Mouse (Mus musculus): ENCODE measurements at regions not wholly inside any gene's neighbourhood (a gene's known extent, or its start where the extent isn't known, plus 50 kb on each side); places are given as distances from the start of the nearest gene placed in this dataset.

GRCm38 (mm10) chr8:112093554-112093953, 78.7 kb upstream of the Gm6793 start:
- ATAC-seq (ENCODE audit: low FRiP score), result no peak
- peaks cover 3% of the 10 kb centered on the region; the same call in 1 of the 2 replicates for H3K4me1 ChIP-seq (replicated peaks; ENCODE audit: control insufficient read depth, insufficient read depth, low read length)
- DNase-seq (ENCODE audit: low spot score), result no peak
- H3K9me3 ChIP-seq (ENCODE audit: control insufficient read depth, low read length), result no peaks in the 10 kb centered on the region
- no peak overlapping the region for H3K27ac ChIP-seq (ENCODE audit: low read depth, low read length)
- 59% methylated on average over 7 of the region's 7 CpGs for WGBS
- no peaks in the 10 kb centered on the region for H3K36me3 ChIP-seq (ENCODE audit: control insufficient read depth, insufficient read depth, low read length)
- H3K4me2 ChIP-seq (replicated peaks; ENCODE audit: low read depth, low read length), result no peak overlapping the region
- H3K9ac ChIP-seq (ENCODE audit: low read depth, low read length), result no peak overlapping the region
- no peaks in the 10 kb centered on the region for H3K27me3 ChIP-seq (ENCODE audit: control insufficient read depth, insufficient read depth, low read length)
- H3K4me3 ChIP-seq (ENCODE audit: low read depth, low read length), result no peak overlapping the region

GRCm38 (mm10) chr8:112092831-112093230, 78.0 kb upstream of the Gm6793 start:
- WGBS, result 25% methylated on average over 3 of the region's 3 CpGs
- Histone ChIP-seq H3K4me1 (replicated peaks; ENCODE audit: control insufficient read depth, insufficient read depth, low read length) (no peaks in the 10 kb centered on the region; the same call in 1 of the 2 replicates), H3K27ac (ENCODE audit: low read depth, low read length) (no peak overlapping the region), H3K36me3 (ENCODE audit: control insufficient read depth, insufficient read depth, low read length) (no peaks in the 10 kb centered on the region), H3K9me3 (ENCODE audit: control insufficient read depth, low read length) (no peaks in the 10 kb centered on the region), H3K4me3 (ENCODE audit: low read depth, low read length) (no peak overlapping the region), H3K27me3 (ENCODE audit: control insufficient read depth, insufficient read depth, low read length) (no peaks in the 10 kb centered on the region), H3K4me2 (replicated peaks; ENCODE audit: low read depth, low read length) (no peak overlapping the region), H3K9ac (ENCODE audit: low read depth, low read length) (no peak overlapping the region)
- ATAC-seq (ENCODE audit: low FRiP score) (no peak), DNase-seq (ENCODE audit: low spot score) (no peak)

- H3K36me3 ChIP-seq (ENCODE audit: control insufficient read depth, insufficient read depth, low read length), result no peaks in the 10 kb centered on the region
- no peak overlapping the region for H3K4me3 ChIP-seq (ENCODE audit: low read depth, low read length)
- DNase-seq (ENCODE audit: low spot score), result no peak
- H3K4me2 ChIP-seq (replicated peaks; ENCODE audit: low read depth, low read length), result no peak overlapping the region
- H3K27ac ChIP-seq (ENCODE audit: low read depth, low read length), result no peak overlapping the region
- WGBS, result 86% methylated on average over 10 of the region's 10 CpGs
- no peaks in the 10 kb centered on the region for H3K4me1 ChIP-seq (replicated peaks; ENCODE audit: control insufficient read depth, insufficient read depth, low read length)
- ATAC-seq (ENCODE audit: low FRiP score), result no peak
- H3K9me3 ChIP-seq (ENCODE audit: control insufficient read depth, low read length), result no peaks in the 10 kb centered on the region
- H3K27me3 ChIP-seq (ENCODE audit: control insufficient read depth, insufficient read depth, low read length), result no peaks in the 10 kb centered on the region
- no peak overlapping the region for H3K9ac ChIP-seq (ENCODE audit: low read depth, low read length)
Observed at GRCm38 (mm10) chr8:112078621-112079020, 63.8 kb upstream of the Gm6793 start.

- WGBS, result 85% methylated on average over 14 of the region's 14 CpGs
- Histone ChIP-seq H3K36me3 (ENCODE audit: control insufficient read depth, insufficient read depth, low read length) (no peaks in the 10 kb centered on the region), H3K9ac (ENCODE audit: low read depth, low read length) (no peak overlapping the region), H3K4me3 (ENCODE audit: low read depth, low read length) (no peak overlapping the region), H3K4me1 (replicated peaks; ENCODE audit: control insufficient read depth, insufficient read depth, low read length) (no peaks in the 10 kb centered on the region), H3K4me2 (replicated peaks; ENCODE audit: low read depth, low read length) (no peak overlapping the region), H3K9me3 (ENCODE audit: control insufficient read depth, low read length) (no peaks in the 10 kb centered on the region), H3K27me3 (ENCODE audit: control insufficient read depth, insufficient read depth, low read length) (no peaks in the 10 kb centered on the region), H3K27ac (ENCODE audit: low read depth, low read length) (no peak overlapping the region)
- no peak for ATAC-seq (ENCODE audit: low FRiP score)
- no peak for DNase-seq (ENCODE audit: low spot score)
Observed at GRCm38 (mm10) chr8:112072205-112072604, 57.4 kb upstream of the Gm6793 start.

GRCm38 (mm10) chr8:112070251-112070650, 55.4 kb upstream of the Gm6793 start:
- ATAC-seq (ENCODE audit: low FRiP score) (no peak), DNase-seq (ENCODE audit: low spot score) (no peak)
- 89% methylated on average over 8 of the region's 8 CpGs for WGBS
- H3K9me3 ChIP-seq (ENCODE audit: control insufficient read depth, low read length), result no peaks in the 10 kb centered on the region
- H3K4me1 ChIP-seq (replicated peaks; ENCODE audit: control insufficient read depth, insufficient read depth, low read length), result no peaks in the 10 kb centered on the region
- H3K9ac ChIP-seq (ENCODE audit: low read depth, low read length), result no peak overlapping the region
- H3K4me3 ChIP-seq (ENCODE audit: low read depth, low read length), result no peak overlapping the region
- no peaks in the 10 kb centered on the region for H3K36me3 ChIP-seq (ENCODE audit: control insufficient read depth, insufficient read depth, low read length)
- no peak overlapping the region for H3K4me2 ChIP-seq (replicated peaks; ENCODE audit: low read depth, low read length)
- no peaks in the 10 kb centered on the region for H3K27me3 ChIP-seq (ENCODE audit: control insufficient read depth, insufficient read depth, low read length)
- no peak overlapping the region for H3K27ac ChIP-seq (ENCODE audit: low read depth, low read length)
